Mouse (Mus musculus) gonadal fat pad, adult 2 months (tissue): Measurements from ENCODE around the gene Gm10401. TPM values are rescaled to one million over a fixed set of nuclear protein-coding genes. Genes with fewer than 3 reads are reported as not detected.

Experiments used
- DNase-seq: peaks from one replicate; pipeline ENCODE4 v3.0.0-alpha.2; 2012; ENCODE audit warnings: low read depth
- polyA plus RNA-seq: library from polyadenylated mRNA; depleted of rRNA; stranded (reverse); fragments of >200 nt; gene quantifications from 2 replicates; pipeline ENCODE4 v1.2.3, GENCODE M21; 2012; rRNA removed

Gene Gm10401
- polyA plus RNA-seq, 1 experiment, result 0.30 TPM

- no peak for DNase-seq
Observed at GRCm38 (mm10) chr5:115070457-115070856, 27.6 kb downstream of the Gm10401 start.

GRCm38 (mm10) chr5:115069611-115070010, 28.5 kb downstream of the Gm10401 start:
- no peak for DNase-seq

- DNase-seq, result no peak
Observed at GRCm38 (mm10) chr5:115068671-115069421, 29.2 kb downstream of the Gm10401 start.

- DNase-seq, result no peak
Observed at GRCm38 (mm10) chr5:115066245-115066644, 31.9 kb downstream of the Gm10401 start.

- DNase-seq, result no peak
Observed at GRCm38 (mm10) chr5:115063391-115063790, 34.7 kb downstream of the Gm10401 start.

- no peak for DNase-seq
Observed at GRCm38 (mm10) chr5:115062566-115062965, 35.5 kb downstream of the Gm10401 start.

GRCm38 (mm10) chr5:115060977-115061376, 37.1 kb downstream of the Gm10401 start:
- no peak for DNase-seq

GRCm38 (mm10) chr5:115060067-115060695, 37.9 kb downstream of the Gm10401 start:
- no peak for DNase-seq

GRCm38 (mm10) chr5:115058584-115059297, 39.4 kb downstream of the Gm10401 start:
- no peak for DNase-seq

- DNase-seq, result no peak
Observed at GRCm38 (mm10) chr5:115057153-115057552, 40.9 kb downstream of the Gm10401 start.

- no peak for DNase-seq
Observed at GRCm38 (mm10) chr5:115055418-115055817, 42.7 kb downstream of the Gm10401 start.

GRCm38 (mm10) chr5:115053791-115054396, 44.2 kb downstream of the Gm10401 start:
- DNase-seq, result no peak

- no peak for DNase-seq
Observed at GRCm38 (mm10) chr5:115052546-115052945, 45.5 kb downstream of the Gm10401 start.

GRCm38 (mm10) chr5:115050776-115051175, 47.3 kb downstream of the Gm10401 start:
- DNase-seq, result no peak

- no peak for DNase-seq
Observed at GRCm38 (mm10) chr5:115049692-115050091, 48.4 kb downstream of the Gm10401 start.

Other genes with a start within 250 kb of the Gm10401 start
- not detected in 2 replicates for gene 4930519G04Rik, start 244.6 kb downstream of the Gm10401 start, polyA plus RNA-seq
- gene Gm9936, start 239.6 kb downstream of the Gm10401 start, polyA plus RNA-seq, result not detected in 2 replicates
- 9.2 and 10.1 TPM in 2 replicates for gene Oasl2, start 201.4 kb downstream of the Gm10401 start, polyA plus RNA-seq
- gene Oasl1, start 175.1 kb downstream of the Gm10401 start, polyA plus RNA-seq, result 1.9 and 2.0 TPM in 2 replicates
- gene 2210016L21Rik, start 156.1 kb downstream of the Gm10401 start, polyA plus RNA-seq, result 21.0 and 27.0 TPM in 2 replicates
- 0.18 and 0.55 TPM in 2 replicates for gene Hnf1a, start 127.2 kb downstream of the Gm10401 start, polyA plus RNA-seq
- gene Sppl3, start 87.2 kb downstream of the Gm10401 start, polyA plus RNA-seq, result 55.5 and 57.5 TPM in 2 replicates
- 107 and 151 TPM in 2 replicates for gene Acads, start 21.1 kb upstream of the Gm10401 start, polyA plus RNA-seq
- gene Unc119b, start 36.7 kb upstream of the Gm10401 start, polyA plus RNA-seq, result 78.3 and 91.3 TPM in 2 replicates
- 138 and 166 TPM in 2 replicates for gene Mlec, start 59.9 kb upstream of the Gm10401 start, polyA plus RNA-seq
- 2.4 and 3.3 TPM in 2 replicates for gene Cabp1, start 96.1 kb upstream of the Gm10401 start, polyA plus RNA-seq
- gene Pop5, start 137.5 kb upstream of the Gm10401 start, polyA plus RNA-seq, result 108 and 125 TPM in 2 replicates
- 162 and 183 TPM in 2 replicates for gene Rnf10, start 174.6 kb upstream of the Gm10401 start, polyA plus RNA-seq
- 15.4 and 15.5 TPM in 2 replicates for gene Coq5, start 181.4 kb upstream of the Gm10401 start, polyA plus RNA-seq
- gene Dynll1, start 202.7 kb upstream of the Gm10401 start, polyA plus RNA-seq, result 125 and 204 TPM in 2 replicates
- gene Srsf9, start 228.9 kb upstream of the Gm10401 start, polyA plus RNA-seq, result 40.3 and 55.6 TPM in 2 replicates
- gene Gatc, start 242.9 kb upstream of the Gm10401 start, polyA plus RNA-seq, result 12.4 and 14.3 TPM in 2 replicates
- gene Triap1, start 242.9 kb upstream of the Gm10401 start, polyA plus RNA-seq, result 19.1 and 28.7 TPM in 2 replicates